Mouse (Mus musculus): ENCODE data around the gene Cyp27a1.

- TF ChIP-seq GATA1 (IDR thresholded peaks at IDR 0.05; ENCODE audit: low read length): no peak
- no peak for TF ChIP-seq TAL1 (IDR thresholded peaks at IDR 0.05; ENCODE audit: low read length)
Measured at GRCm38 (mm10) chr1:74702142-74702553, 11.2 kb upstream of the Cyp27a1 start.
